Mouse (Mus musculus) lung, postnatal 4 days (tissue): ENCODE results near the gene Iqch.

Experiments used
- DNase-seq, 2 experiments: peaks; one replicate each; pipeline ENCODE4 v3.0.0; 2021

Iqch gene

GRCm38 (mm10) chr9:63612565-63613515 lies 10.5 kb upstream of the Iqch start:
- peak; percentile 35 to 44 for DNase-seq

GRCm38 (mm10) chr9:63611967-63612366 lies 9.7 kb upstream of the Iqch start:
- DNase-seq, result peak in 1 of 2 experiments; percentile 37

DNA sequence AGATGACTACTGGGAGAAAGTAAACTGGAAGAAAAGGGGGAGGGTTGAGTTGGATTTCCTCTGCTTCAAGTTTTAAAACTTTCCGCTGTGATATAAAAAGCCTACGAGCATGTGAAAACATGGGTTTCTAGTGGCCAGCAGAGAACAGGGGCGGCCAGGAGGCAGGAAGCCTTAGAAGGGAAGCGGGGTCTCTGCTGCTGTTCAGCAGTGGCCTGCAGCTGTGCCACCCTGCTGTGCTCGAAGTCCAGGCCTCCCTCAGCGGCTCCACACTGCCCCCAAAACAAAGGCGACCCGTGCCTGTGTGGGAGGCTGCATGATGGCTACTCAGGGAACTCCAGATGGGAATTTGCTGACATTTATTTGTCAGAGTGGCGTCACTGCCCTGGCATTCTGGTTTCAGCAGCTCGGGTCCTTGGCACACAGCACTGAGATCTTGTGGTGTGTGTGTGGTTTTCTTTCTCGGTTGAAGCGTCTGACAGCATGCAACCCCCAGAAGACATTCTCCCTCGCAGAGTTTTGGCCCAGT lies 8.6 kb upstream of the Iqch start:
- peak; percentile 50 to 72 for DNase-seq

DNA sequence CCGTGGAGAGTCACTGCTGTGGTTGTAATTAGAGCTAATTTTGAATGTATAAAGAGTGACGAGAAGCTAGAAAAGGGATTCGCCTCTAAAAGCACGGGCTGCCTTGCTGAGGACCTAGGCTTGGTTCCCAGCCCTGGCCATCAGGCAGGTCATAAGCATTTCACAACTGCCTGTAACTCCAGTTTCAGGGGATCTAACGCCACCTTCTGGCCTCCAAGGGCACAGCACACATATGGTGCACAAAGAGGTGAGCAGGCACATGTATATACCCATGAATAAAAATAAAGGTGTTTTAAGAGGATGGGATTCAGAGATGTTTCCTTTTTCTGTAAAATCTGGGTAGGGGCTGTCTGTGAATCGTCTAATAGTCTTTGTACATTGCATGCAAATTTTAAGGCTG lies 7.9 kb upstream of the Iqch start:
- no peak for DNase-seq

DNA sequence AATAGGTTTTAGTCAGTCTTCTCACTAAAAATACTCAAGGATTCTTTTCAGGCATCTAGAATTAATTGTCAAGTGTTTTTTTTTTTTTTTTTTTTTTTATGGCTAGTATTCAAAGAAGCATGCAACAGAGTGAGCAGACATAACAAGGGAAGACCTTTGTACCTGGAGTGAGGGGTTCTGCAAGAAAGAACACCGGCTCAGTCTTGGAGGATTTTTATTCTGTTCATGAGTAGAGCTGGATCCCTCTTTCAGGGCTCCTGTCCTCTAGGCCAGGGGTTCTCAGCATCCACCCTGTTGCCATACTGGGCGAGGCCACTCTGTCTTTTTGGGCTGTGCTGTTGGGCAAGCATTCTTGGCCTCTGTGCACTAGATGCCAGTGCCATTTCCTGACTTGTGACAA lies 7.5 kb upstream of the Iqch start:
- DNase-seq, result no peak

DNA sequence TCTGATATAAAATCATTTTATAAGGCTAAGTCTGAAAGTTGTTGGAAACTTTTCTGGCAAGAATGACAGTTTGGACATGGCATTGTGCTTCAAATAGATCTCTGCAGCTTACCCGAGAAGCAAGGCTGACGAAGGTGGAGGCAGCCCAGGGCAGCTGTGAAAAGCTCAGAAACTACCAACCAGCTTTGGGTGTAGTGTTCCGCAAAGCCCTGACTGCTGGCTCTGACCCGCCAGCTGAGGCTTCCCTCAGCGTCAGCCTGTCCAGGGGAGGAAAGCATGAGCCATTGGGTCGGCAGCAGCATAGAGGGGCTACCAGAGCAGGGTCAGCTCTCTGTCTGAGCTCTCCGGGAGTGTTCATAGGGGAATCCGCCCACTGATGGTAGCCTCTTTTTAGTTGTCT lies 7.0 kb upstream of the Iqch start:
- DNase-seq, result no peak

DNA sequence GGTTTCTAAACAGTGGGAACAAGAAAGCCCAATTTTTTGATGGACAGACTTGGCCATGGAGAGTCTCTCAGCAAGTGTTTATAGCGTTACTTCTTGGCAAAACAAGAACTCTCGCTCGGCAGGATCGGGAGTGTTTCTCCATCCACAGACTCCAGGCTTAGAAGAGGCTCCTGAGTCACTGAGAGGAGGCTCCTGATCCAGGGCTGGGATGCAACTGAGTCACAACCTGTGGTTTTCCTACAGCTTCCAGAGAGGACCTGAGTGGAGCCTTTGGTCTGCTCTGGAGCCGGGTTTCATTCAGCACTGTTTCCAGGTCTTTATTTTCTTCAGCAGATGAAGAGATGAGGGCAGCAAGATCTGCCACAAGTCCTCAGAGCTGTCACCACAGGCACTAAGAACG lies 5.7 kb upstream of the Iqch start:
- DNase-seq, result no peak

- no peak for DNase-seq
These were observed 4.3 kb upstream of the Iqch start for GRCm38 (mm10) chr9:63606594-63606993.

GRCm38 (mm10) chr9:63603849-63604248 lies 1.6 kb upstream of the Iqch start:
- no peak for DNase-seq

GRCm38 (mm10) chr9:63596660-63597059 lies 5.6 kb downstream of the Iqch start:
- DNase-seq, result peak; percentile 79 to 88

GRCm38 (mm10) chr9:63595652-63596051 lies 6.6 kb downstream of the Iqch start:
- no peak for DNase-seq

- DNase-seq, result no peak
These were observed 7.3 kb downstream of the Iqch start for GRCm38 (mm10) chr9:63595032-63595431.

GRCm38 (mm10) chr9:63591661-63592256 lies 10.5 kb downstream of the Iqch start:
- DNase-seq, result no peak

DNA sequence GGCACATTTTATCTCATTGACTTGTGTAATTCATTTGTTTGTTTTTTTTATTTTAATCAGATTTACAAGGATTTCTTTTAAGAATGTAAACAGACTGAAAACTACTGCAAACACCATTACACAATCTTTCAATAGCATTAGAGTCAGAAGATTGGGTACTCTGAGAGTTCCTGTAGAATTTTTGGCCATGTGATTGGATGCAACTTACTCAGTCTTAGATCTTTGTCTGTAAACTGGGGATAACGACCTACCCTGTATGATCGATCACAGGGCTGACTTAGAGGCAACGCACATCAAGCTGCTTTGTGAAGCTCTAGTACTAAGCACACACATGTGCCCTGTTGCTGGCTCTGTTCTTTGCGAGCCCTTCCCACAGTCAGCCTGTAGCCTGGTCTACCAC lies 11.7 kb downstream of the Iqch start:
- no peak for DNase-seq

- no peak for DNase-seq
These were observed 13.1 kb downstream of the Iqch start for GRCm38 (mm10) chr9:63589209-63589608.

DNA sequence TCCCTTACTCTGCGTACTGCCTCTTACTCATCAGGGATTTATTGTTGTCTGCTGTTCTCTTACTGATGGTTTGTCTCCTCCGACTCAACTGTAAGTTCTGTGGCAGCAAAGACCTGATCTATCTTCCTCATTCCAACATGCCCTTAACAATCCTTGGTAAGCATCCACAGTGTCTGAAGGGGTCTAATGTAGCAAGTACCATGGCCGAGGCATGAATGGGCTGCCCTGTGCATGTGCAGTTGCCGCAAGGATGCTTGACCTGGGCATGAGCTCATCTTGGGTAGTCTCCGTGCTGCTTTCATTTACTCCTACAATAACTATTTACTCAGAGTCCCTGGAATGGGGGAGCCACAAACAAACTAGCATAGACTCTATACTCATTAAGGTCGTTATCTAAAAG lies 17.0 kb downstream of the Iqch start:
- no peak for DNase-seq

- no peak for DNase-seq
These were observed 20.5 kb downstream of the Iqch start for GRCm38 (mm10) chr9:63581778-63582177.

- no peak for DNase-seq
These were observed 22.2 kb downstream of the Iqch start for GRCm38 (mm10) chr9:63580046-63580445.

DNA sequence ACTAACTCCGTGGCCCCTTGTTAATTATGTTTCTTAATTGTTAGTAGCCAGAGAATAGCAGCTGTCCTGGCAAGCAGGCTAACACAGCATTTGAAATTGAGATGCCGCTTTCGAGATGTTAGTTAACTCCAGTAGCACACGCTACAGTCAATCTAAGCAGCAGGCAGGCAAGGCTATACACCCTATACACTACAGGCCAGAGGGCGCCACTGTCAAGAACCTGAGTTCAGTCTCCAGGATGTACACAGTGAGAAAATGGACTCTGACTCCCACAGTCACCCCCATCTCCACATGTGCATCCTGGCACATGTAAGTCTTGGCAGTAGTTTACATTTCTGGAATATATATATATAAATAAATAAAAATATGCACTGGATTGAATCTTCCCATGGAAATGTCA lies 22.6 kb downstream of the Iqch start:
- no peak for DNase-seq

- peak; percentile 27 to 59 for DNase-seq
These were observed 24.8 kb downstream of the Iqch start for GRCm38 (mm10) chr9:63577469-63577868.

- DNase-seq, result no peak
These were observed 29.4 kb downstream of the Iqch start for GRCm38 (mm10) chr9:63572874-63573273.

DNA sequence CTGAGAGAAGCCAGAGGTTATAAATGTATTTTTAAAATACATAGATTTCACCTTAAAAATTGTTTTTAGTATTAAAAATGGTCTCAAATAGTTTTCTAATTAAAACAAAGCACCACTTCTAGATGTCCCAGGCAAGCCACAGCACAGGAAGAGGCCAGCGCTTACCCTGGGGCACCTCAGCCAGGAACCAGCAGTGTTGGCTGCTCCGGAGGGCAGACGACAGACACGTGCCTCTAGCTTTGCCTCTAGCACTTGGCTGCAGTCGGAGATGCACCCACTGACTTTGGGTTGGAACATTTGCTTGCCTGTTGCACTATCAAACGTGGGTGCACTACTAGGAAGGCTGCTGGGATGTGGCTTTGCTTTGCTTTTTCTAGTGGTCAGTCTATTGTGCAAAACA lies 30.4 kb downstream of the Iqch start:
- no peak for DNase-seq

DNA sequence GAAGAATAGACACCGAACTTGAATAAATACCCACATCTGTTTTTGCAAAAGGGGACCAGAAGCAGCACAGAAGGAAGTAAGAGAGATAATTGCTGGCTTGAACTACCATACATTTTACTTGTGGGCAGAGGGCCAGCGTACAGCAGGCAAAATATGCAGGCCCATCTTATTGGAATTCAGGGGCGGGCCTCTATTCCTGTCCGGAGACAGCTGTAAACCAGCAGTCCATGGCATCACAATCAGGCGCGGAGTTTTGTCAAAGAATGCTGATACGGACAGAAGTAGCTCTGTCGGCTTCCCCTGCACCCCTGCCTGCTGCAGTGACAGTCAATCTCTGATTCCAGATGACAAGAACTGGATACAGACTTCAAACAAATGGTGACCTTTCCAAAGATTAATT lies 33.5 kb downstream of the Iqch start:
- peak; percentile 39 to 53 for DNase-seq

DNA sequence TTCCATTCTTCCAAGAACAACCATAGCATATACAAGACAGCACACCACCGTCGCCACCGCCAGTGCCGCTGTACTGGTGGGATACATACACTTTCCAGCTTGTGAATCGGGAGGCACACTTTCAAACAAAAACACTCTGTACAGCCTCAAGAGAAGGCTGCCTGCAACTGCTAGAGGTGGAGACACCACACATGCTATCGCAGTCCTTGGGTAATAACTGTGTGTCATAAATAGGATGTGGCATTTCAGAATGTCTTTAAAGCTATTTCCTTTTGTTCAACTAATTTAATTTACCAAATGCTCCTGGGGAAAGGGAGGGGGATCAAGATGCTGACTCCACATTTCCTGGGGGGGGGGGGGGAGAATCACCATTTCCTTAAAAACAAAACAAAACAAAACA lies 34.0 kb downstream of the Iqch start:
- DNase-seq, result no peak
